8 mouse cellular contexts compared by ENCODE assay signal in the genomic region with DNA sequence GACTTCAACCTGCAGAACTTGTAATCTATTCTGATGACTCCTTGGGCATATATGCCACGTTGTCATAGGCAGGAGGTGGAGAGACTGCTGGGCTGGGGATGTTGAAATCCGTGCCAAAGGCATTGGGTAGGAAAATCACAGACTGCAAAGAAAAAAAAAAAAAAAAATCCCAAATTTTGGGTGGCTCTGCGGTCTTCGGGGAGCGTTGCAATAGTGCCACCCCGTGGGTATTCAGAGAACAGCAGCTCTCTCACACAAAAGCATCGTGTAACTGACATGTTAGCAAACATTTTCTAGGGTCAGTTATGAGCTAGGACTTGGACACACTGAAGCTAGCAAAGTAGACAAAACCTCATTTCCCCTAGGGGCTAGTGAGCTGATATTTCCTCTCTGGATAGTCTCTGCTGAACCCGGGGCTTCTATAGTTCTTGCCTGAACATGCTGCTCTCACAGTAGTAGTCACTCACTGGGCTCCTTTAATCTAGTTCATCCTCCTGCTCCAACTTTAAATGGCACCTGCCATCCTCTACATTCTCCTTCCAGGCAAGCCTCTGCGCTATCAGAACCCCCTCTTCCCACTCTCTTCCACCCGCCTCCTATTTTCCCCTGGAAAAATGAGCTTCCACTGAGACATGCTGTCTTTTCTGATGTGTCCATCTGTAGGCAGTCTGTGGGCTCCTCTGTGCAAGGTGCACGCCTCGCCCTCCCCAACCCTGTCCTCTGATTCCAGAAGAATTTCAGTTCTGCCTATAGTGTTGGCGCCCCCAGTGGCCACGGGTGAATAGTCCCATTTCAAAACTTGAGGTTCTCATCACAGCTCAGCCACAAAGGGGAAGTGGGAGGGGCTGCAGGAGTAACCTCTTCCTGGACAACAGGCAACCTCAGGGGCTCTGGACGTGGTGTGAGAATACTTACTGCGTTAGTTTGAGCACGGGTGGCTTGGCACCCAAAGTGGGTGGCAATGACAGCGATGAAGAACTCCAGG. TPM values are rescaled to one million over a fixed set of nuclear protein-coding genes. Genes with fewer than 3 reads are reported as not detected.
DNase-seq lines count a peak whose midpoint lies in the region; ATAC-seq lines count a peak whose summit lies in the region.

No protein-coding gene starts in this region.

- H3K27ac ChIP-seq in embryonic facial prominence, embryonic 15.5 days (replicated peaks): no peak overlapping the region
- H3K27ac ChIP-seq in heart, embryonic 10.5 days: 0 out of 2 replicates have a peak overlapping the region, but pooled peaks have one; percentile 36
- no peak overlapping the region for H3K27ac ChIP-seq in limb, embryonic 13.5 days
- no peak overlapping the region for H3K27ac ChIP-seq in midbrain, embryonic 15.5 days

- ATAC-seq in embryonic facial prominence, embryonic 15.5 days (ENCODE audit: insufficient number of reproducible peaks, low FRiP score, low TSS enrichment, low read depth): no peak
- ATAC-seq in limb, embryonic 13.5 days (ENCODE audit: low FRiP score, low read depth): no peak
- peak; percentile 64 for ATAC-seq in midbrain, embryonic 15.5 days (replicated peaks)

- H3K4me2 ChIP-seq in embryonic facial prominence, embryonic 15.5 days (replicated peaks): 0 out of 2 replicates have a peak overlapping the region, but pooled peaks have one; percentile 11
- H3K4me2 ChIP-seq in limb, embryonic 13.5 days (replicated peaks): peak overlapping the region; percentile 23; the same call in 1 of the 2 replicates
- peak overlapping the region; percentile 17 for H3K4me2 ChIP-seq in midbrain, embryonic 15.5 days

- H3K4me1 ChIP-seq in embryonic facial prominence, embryonic 15.5 days: peaks cover 10% of the 10 kb centered on the region
- peaks cover 16% of the 10 kb centered on the region for H3K4me1 ChIP-seq in heart, embryonic 10.5 days
- H3K4me1 ChIP-seq in limb, embryonic 13.5 days: peaks cover 7% of the 10 kb centered on the region; the same call in 1 of the 2 replicates
- 0 out of 2 replicates have a peak, but pooled peaks cover 6% of the 10 kb centered on the region for H3K4me1 ChIP-seq in midbrain, embryonic 15.5 days

- WGBS in embryonic facial prominence, embryonic 15.5 days: 11% methylated on average over 18 of the region's 18 CpGs
- 14% methylated on average over 18 of the region's 18 CpGs for WGBS in heart, embryonic 10.5 days
- WGBS in limb, embryonic 13.5 days: 11% methylated on average over 18 of the region's 18 CpGs
- WGBS in midbrain, embryonic 15.5 days: 12% methylated on average over 18 of the region's 18 CpGs

- no peaks in the 10 kb centered on the region for H3K9me3 ChIP-seq in embryonic facial prominence, embryonic 15.5 days (replicated peaks)
- no peaks in the 10 kb centered on the region for H3K9me3 ChIP-seq in heart, embryonic 10.5 days
- no peaks in the 10 kb centered on the region for H3K9me3 ChIP-seq in limb, embryonic 13.5 days
- no peaks in the 10 kb centered on the region for H3K9me3 ChIP-seq in midbrain, embryonic 15.5 days

- no peaks in the 10 kb centered on the region for H3K27me3 ChIP-seq in embryonic facial prominence, embryonic 15.5 days
- H3K27me3 ChIP-seq in heart, embryonic 10.5 days (ENCODE audit: insufficient read depth, poor library complexity, severe bottlenecking): peaks cover 16% of the 10 kb centered on the region; the same call in 1 of the 2 replicates
- no peaks in the 10 kb centered on the region for H3K27me3 ChIP-seq in limb, embryonic 13.5 days
- no peaks in the 10 kb centered on the region for H3K27me3 ChIP-seq in midbrain, embryonic 15.5 days (replicated peaks)

- H3K9ac ChIP-seq in embryonic facial prominence, embryonic 15.5 days: no peak overlapping the region
- H3K9ac ChIP-seq in limb, embryonic 13.5 days: no peak overlapping the region
- no peak overlapping the region for H3K9ac ChIP-seq in midbrain, embryonic 15.5 days

- peak; percentile 95 for DNase-seq in 416B (ENCODE audit: low read depth)
- DNase-seq in adrenal gland, postnatal 25 days: peak; percentile 73
- peak; percentile 85 for DNase-seq in heart, embryonic 10.5 days (ENCODE audit: low spot score)
- peak; percentile 75 for DNase-seq in kidney, adult 9 months
- DNase-seq in spleen, adult 18-20 months: peak; percentile 84 to 93

- no peak overlapping the region for H3K4me3 ChIP-seq in embryonic facial prominence, embryonic 15.5 days (replicated peaks)
- peak overlapping the region; percentile 30; the same call in 1 of the 2 replicates for H3K4me3 ChIP-seq in heart, embryonic 10.5 days
- no peak overlapping the region for H3K4me3 ChIP-seq in limb, embryonic 13.5 days
- no peak overlapping the region for H3K4me3 ChIP-seq in midbrain, embryonic 15.5 days

- no peaks in the 10 kb centered on the region for H3K36me3 ChIP-seq in embryonic facial prominence, embryonic 15.5 days
- H3K36me3 ChIP-seq in heart, embryonic 10.5 days: no peaks in the 10 kb centered on the region
- no peaks in the 10 kb centered on the region for H3K36me3 ChIP-seq in limb, embryonic 13.5 days
- no peaks in the 10 kb centered on the region for H3K36me3 ChIP-seq in midbrain, embryonic 15.5 days (replicated peaks)

RNA-seq across cellular contexts. Expression of a gene that starts 5.0 kb away (rescaled TPM):
- total RNA-seq in adrenal gland, postnatal 25 days (2021): 30.9 and 39.3 TPM in 2 replicates
- polyA plus RNA-seq in embryonic facial prominence, embryonic 15.5 days (2015; fragmentation: Nextera tagmentation; extraction: Ambion mirVana): 0.32 and 1.1 TPM in 2 replicates
- polyA plus RNA-seq in heart, embryonic 10.5 days (2016; fragmentation: Nextera tagmentation; extraction: Ambion mirVana): 0.20 TPM in 1 of 2 replicates, not detected in the other
- polyA plus RNA-seq in limb, embryonic 13.5 days (2015; fragmentation: Nextera tagmentation; extraction: Ambion mirVana): 0.38 TPM in 1 of 2 replicates, not detected in the other
- polyA plus RNA-seq in midbrain, embryonic 15.5 days (2015; fragmentation: Nextera tagmentation; extraction: Ambion mirVana): not detected in 2 replicates

RNA-seq across cellular contexts. Expression of a gene that starts 13.6 kb away (rescaled TPM):
- not detected in 2 replicates for total RNA-seq in adrenal gland, postnatal 25 days (2021)
- not detected in 2 replicates for polyA plus RNA-seq in embryonic facial prominence, embryonic 15.5 days (2015; fragmentation: Nextera tagmentation; extraction: Ambion mirVana)
- not detected in 2 replicates for polyA plus RNA-seq in heart, embryonic 10.5 days (2016; fragmentation: Nextera tagmentation; extraction: Ambion mirVana)
- not detected in 2 replicates for polyA plus RNA-seq in limb, embryonic 13.5 days (2015; fragmentation: Nextera tagmentation; extraction: Ambion mirVana)
- not detected in 2 replicates for polyA plus RNA-seq in midbrain, embryonic 15.5 days (2015; fragmentation: Nextera tagmentation; extraction: Ambion mirVana)

RNA-seq across cellular contexts. Expression of a gene that starts 30.4 kb away (rescaled TPM):
- total RNA-seq in adrenal gland, postnatal 25 days (2021): 14.5 and 16.7 TPM in 2 replicates
- polyA plus RNA-seq in embryonic facial prominence, embryonic 15.5 days (2015; fragmentation: Nextera tagmentation; extraction: Ambion mirVana): 26.3 and 27.3 TPM in 2 replicates
- polyA plus RNA-seq in heart, embryonic 10.5 days (2016; fragmentation: Nextera tagmentation; extraction: Ambion mirVana): 27.2 and 39.6 TPM in 2 replicates
- polyA plus RNA-seq in limb, embryonic 13.5 days (2015; fragmentation: Nextera tagmentation; extraction: Ambion mirVana): 29.7 and 30.4 TPM in 2 replicates
- 13.3 and 14.1 TPM in 2 replicates for polyA plus RNA-seq in midbrain, embryonic 15.5 days (2015; fragmentation: Nextera tagmentation; extraction: Ambion mirVana)

RNA-seq across cellular contexts. Expression of a gene that starts 38.4 kb away (rescaled TPM):
- total RNA-seq in adrenal gland, postnatal 25 days (2021): not detected in 2 replicates
- polyA plus RNA-seq in embryonic facial prominence, embryonic 15.5 days (2015; fragmentation: Nextera tagmentation; extraction: Ambion mirVana): not detected in 2 replicates
- polyA plus RNA-seq in heart, embryonic 10.5 days (2016; fragmentation: Nextera tagmentation; extraction: Ambion mirVana): not detected in 2 replicates
- not detected in 2 replicates for polyA plus RNA-seq in limb, embryonic 13.5 days (2015; fragmentation: Nextera tagmentation; extraction: Ambion mirVana)
- not detected in 2 replicates for polyA plus RNA-seq in midbrain, embryonic 15.5 days (2015; fragmentation: Nextera tagmentation; extraction: Ambion mirVana)

RNA-seq across cellular contexts. Expression of a gene that starts 42.5 kb away (rescaled TPM):
- total RNA-seq in adrenal gland, postnatal 25 days (2021): 0.12 and 0.48 TPM in 2 replicates
- 0.07 and 0.08 TPM in 2 replicates for polyA plus RNA-seq in embryonic facial prominence, embryonic 15.5 days (2015; fragmentation: Nextera tagmentation; extraction: Ambion mirVana)
- polyA plus RNA-seq in heart, embryonic 10.5 days (2016; fragmentation: Nextera tagmentation; extraction: Ambion mirVana): 0.19 and 0.30 TPM in 2 replicates
- polyA plus RNA-seq in limb, embryonic 13.5 days (2015; fragmentation: Nextera tagmentation; extraction: Ambion mirVana): 0.10 TPM in 1 of 2 replicates, not detected in the other
- 0.06 and 0.12 TPM in 2 replicates for polyA plus RNA-seq in midbrain, embryonic 15.5 days (2015; fragmentation: Nextera tagmentation; extraction: Ambion mirVana)
